Mouse (Mus musculus) left cerebral cortex, adult 2 months (tissue): ENCODE data around the gene Trpm1. TPM values are rescaled to one million over a fixed set of nuclear protein-coding genes. Genes with fewer than 3 reads are reported as not detected.

ENCODE experiments used
- DNase-seq, 2 experiments: peaks; one replicate each; pipeline ENCODE4 v3.0.0; 2021 to 2022; ENCODE audit warnings: low spot score in 2 of 2, mixed read lengths in 1 of 2; ENCODE audit errors: extremely low spot score in 1 of 2
- H3K27ac ChIP-seq: fragments of 200-600 bp; 2 replicates; pipeline ENCODE4 v1.8.1; 2022
- H3K4me3 ChIP-seq: fragments of 200-600 bp; 2 replicates; pipeline ENCODE4 v1.8.1; 2022
- CTCF ChIP-seq: fragments of 200-600 bp; IDR thresholded peaks from 2 replicates; pipeline ENCODE4 v1.8.1; 2022; ENCODE audit warnings: antibody characterized with exemption, mild to moderate bottlenecking, moderate library complexity
- intact Hi-C: fragments of 180-260 bp; cut with DNase I; formaldehyde crosslinking; loops from one replicate; pipeline ENCODE4 v1.15.1; 2025
- total RNA-seq, 2 experiments: library from RNA; stranded (reverse); gene quantifications; 2 replicates each; pipeline ENCODE4 v1.2.3; 2021

Gene Trpm1
- total RNA-seq, 2 experiments from 2014 or later: 0.61 TPM

DNA sequence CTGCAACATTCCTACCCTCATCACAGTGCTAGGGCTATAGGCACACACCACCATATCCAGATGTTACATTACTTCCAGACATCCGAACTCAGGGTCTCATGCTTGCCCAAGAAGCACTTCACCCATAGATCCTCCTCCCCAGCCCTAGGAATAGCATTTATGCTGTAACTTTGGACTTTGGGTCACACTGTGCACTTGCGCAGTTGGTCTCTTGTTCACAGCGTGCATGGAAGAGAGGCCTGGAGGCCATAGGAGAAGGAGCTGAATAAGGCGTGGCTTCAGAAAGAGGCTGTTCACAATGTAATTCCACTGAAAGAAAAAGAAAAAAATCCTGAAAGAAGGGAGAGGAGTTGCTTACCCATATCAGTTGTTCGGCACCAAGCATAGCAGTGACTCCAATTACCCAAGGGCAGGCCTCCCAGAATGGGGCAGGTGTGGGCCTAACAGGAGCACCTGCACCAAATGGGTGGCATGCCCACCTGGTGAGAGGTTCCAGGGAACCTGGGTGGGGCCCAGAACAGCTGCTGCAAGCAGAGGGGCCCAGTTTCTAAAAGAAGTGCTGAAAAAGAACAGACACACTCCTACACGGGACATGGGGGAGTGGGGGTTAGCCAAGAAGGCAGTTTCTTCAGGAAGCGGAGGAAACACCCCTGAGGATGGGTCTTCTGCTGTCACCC lies 84.9 kb downstream of the Trpm1 start:
- intact Hi-C loops: no loop called here
- Histone ChIP-seq H3K27ac (no peak overlapping the region), H3K4me3 (no peak overlapping the region)
- DNase-seq: no peak
- no peak for TF ChIP-seq CTCF

DNA sequence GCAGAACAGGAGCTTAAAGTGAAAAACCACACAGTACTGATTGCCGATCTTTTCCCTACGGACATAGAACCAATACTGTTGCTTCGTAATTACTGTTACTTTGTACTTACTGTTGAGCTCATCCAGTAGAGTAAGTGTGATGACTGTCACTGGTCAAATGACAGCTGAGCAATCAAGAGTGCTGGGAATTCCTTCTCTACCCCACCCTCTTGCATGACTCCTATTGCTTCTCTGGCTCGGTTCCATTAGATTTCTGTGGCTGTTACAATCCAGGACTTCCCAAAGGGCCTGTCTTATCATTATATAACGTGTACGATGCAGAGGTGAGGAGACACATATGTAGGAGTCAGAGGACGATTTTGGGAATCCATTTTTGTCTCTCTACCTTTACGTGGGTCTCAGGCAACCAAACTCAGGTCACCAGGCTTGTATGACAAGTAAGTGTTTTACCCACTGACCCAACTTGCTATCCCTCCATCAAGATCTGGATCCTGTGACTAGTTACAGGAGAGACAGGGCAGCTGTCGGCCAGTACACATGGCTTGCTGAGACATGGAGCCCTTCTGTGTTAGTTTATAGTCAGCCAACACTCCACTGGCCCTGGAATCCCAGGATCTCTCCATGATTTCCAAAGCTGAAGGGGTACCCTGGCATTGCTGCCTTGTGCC lies 85.6 kb downstream of the Trpm1 start:
- DNase-seq: no peak
- H3K4me3 ChIP-seq: no peak overlapping the region
- no peak for TF ChIP-seq CTCF

DNA sequence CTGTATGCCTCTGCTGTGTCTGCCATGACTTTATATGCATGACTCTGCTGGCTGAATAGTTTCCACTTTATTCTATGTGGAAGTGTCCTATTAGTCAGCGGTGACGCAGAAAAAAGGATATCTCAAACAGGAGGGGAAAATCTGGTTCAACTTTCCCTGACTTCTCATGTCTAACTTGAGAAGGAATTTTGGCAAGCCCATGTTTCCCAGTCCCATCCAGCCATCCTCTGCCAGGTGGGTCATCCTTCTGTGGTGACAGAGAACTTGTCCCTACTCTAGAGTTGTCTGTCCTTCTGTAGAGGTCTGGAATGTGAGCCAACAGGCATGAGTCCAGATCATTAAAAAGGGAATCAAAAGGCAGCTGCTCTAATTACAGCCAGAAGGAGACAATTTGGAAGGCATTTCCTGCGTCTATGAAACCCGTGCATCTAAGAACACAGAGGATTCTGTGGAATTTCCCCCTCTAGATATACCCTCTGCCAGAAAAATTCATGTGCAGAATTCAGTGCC lies 86.2 kb downstream of the Trpm1 start:
- no peak for TF ChIP-seq CTCF
- intact Hi-C loops: no loop called here
- no peak overlapping the region for H3K4me3 ChIP-seq
- H3K27ac ChIP-seq: no peak overlapping the region
- no peak for DNase-seq

More for the DNA sequence above, 85.6 kb downstream of the Trpm1 start:
- intact Hi-C loops: no loop called here
- H3K27ac ChIP-seq: no peak overlapping the region

DNA sequence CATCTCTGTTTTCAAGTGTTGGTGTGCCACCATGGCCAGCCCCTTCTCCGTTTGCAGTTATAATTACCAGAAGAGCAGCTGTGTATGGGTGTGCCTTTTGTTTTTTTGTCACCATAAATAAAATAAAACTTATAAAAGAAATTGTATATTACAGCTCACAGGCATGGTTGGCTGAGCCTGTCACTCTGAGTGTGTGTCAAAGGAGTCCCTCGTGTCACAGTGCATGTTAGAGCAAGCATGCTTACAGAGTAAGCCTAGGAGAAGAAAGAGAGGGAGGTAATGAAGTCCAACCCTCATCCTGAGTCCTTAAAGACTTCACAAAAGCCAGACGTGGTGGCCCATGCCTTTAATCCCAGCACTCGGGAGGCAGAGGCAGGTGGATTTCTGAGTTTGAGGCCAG lies 88.8 kb downstream of the Trpm1 start:
- no peak for DNase-seq
- intact Hi-C loops: no loop called here
- no peak overlapping the region for H3K4me3 ChIP-seq
- no peak overlapping the region for H3K27ac ChIP-seq
- no peak for TF ChIP-seq CTCF

DNA sequence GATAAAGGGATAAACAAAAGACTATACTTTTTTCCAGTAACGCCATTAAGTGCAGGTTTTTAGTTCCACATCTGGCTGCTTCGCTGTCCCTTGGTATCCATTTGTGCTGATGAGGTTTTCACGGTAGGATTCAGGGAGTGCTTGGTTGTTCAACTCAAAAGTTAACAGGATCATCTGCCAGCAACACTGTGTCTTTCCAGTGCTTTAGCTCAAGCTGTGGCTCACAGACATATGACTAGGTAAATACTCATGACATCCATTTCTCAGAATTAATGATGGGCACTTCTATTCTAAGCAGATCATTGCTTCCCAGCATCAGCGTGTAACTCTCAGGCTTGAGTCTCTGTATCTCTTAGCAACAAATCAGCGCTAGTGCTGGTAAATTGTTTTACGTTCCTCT lies 90.7 kb downstream of the Trpm1 start:
- no peak for DNase-seq
- TF ChIP-seq CTCF: no peak
- intact Hi-C loops: no loop called here
- Histone ChIP-seq H3K4me3 (no peak overlapping the region), H3K27ac (no peak overlapping the region)

DNA sequence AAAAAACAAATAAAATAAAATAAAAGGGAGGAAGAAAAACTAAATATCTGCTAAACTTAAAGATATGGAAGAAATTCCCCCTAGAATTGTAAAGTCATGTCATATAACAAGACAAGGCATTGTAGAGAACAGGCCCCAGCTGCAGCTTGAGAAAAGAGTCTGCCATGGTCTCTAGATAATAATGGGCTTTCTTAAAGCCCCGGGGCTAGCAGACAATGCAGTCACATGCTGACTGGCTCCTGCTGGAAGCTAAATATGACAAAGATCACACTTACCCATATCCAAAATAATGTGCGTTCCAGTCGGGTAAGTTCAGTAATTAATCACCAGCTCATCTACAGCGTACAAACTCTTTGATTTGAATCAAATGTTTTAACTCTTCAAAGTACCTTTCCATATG lies 93.1 kb downstream of the Trpm1 start:
- TF ChIP-seq CTCF: no peak
- intact Hi-C loops: no loop called here
- H3K27ac ChIP-seq: no peak overlapping the region
- H3K4me3 ChIP-seq: no peak overlapping the region
- DNase-seq: no peak

DNA sequence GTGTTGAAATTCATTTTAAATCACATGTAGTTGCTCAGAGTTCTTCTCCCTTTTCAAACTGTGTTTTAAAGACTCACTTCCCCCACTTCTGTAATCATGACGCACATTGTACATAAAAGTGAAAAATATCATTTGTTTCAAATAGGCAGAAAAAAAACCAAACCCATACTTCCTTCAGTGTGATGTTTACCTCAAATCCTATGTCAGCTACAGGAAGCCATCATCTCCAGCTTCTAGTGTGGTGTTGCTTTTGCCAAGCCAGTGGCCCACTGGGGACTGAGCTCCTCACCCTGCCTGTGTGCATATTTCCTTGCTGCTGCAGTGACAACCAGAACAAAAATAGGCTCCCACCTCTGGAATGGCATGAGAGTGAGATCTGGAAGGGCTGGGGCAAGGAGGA lies 94.7 kb downstream of the Trpm1 start:
- intact Hi-C loops: no loop called here
- TF ChIP-seq CTCF: no peak
- H3K27ac ChIP-seq: peak overlapping the region; percentile 28; the same call in 1 of the 2 replicates
- H3K4me3 ChIP-seq: no peak overlapping the region
- no peak for DNase-seq

DNA sequence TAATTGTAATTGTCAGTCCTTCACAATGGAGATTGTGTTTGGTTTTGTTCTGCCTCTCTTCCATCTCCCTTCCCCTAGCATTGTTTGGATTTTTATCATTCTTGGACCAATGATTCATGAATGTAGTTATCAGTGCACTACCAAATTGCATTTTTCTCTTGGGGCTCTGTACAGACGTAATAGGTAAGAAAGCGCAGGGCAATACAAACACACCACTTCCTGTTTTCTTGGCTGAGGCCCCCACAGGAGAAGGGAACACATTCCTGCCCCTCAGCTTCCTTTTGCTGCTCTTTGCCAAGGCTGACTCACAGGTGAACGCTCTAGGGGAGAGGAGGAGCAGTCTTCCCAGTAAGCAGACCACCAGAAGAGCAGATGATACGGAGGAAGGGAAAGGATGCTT lies 96.1 kb downstream of the Trpm1 start:
- intact Hi-C loops: no loop called here
- DNase-seq: no peak
- Histone ChIP-seq H3K27ac (no peak overlapping the region), H3K4me3 (no peak overlapping the region)
- no peak for TF ChIP-seq CTCF

DNA sequence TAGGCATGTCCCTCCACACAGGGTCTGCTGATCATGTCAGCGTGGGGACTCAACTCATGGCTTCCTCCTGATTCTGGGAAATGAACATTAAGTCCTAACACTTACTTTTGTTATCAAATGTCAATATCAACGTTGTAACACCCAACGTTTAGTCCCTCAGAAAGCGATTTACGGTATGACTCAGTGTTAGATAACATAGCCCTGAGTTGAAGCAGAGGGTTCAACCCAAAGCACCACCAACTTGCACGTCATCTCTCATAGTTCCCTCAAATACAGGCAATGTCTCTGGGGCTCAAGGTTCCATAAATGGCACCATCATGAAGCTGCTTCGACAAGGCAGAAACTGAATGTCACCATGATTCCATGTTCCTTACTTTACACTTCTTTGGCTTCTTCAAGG lies 96.8 kb downstream of the Trpm1 start:
- H3K27ac ChIP-seq: no peak overlapping the region
- H3K4me3 ChIP-seq: no peak overlapping the region
- TF ChIP-seq CTCF: no peak
- no peak for DNase-seq
- intact Hi-C loops: no loop called here

DNA sequence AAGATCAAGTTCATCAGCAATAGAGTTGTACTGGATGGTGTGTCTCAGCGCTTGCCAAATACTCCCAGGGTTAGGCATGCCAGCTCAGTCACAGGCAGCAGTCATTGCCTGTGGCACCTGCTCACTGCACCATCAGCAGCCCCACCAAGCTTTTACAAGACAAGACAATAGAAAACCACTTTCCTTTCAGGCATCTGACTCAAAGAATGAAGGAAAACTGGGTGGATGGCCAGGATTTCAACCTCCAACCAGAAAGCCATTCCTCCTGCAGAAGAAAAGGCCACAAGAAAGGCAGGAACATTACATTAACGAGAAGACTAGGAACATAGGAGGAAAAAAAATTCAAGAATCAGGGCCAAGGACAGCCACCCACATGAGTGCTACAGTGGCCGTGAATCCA lies 100.1 kb downstream of the Trpm1 start:
- H3K4me3 ChIP-seq: no peak overlapping the region
- H3K27ac ChIP-seq: no peak overlapping the region
- no peak for DNase-seq
- no peak for TF ChIP-seq CTCF
- intact Hi-C loops: no loop called here

DNA sequence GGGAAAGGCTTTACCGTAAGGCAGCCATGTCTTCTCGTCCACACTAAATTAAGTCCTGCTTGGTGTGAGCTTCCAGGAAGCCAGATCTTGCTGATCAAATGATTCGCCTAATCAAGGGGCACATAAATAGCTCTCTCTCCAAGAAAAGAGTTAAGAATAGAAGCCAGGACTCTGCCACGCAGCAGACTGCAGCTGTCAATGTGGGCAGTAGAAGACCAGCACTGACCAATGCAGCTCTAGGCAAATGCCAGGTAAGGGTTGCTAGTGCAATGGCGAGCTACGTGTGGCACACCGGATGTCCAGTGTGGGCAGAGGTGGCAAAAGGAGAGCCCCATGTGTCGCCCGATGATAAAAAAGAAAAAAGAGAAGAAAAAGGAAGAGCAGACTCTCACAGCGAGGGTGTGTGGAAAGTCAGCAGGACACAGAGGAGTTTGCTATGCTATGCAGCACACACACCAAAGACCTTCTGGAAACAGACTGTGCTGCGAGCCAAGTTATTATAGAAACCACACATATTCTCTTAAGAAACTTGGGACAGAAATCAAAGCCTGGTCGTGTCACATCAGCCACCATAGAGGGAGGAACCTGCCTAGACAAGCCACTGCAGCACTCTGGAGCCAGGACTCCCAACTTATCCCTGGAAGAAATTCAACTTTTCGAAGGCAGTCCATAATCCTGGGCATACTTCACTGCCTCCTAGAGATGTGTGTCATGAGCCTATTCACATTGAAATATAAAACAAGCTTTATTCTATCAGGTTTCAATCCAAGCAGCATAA lies 112.1 kb downstream of the Trpm1 start:
- no peak for TF ChIP-seq CTCF
- intact Hi-C loops: loop anchor here (5.0 kb wide), 1 partner anchor 73 kb away; no protein-coding TSS in a partner anchor
- DNase-seq: no peak
- Histone ChIP-seq H3K4me3 (no peak overlapping the region), H3K27ac (no peak overlapping the region)

DNA sequence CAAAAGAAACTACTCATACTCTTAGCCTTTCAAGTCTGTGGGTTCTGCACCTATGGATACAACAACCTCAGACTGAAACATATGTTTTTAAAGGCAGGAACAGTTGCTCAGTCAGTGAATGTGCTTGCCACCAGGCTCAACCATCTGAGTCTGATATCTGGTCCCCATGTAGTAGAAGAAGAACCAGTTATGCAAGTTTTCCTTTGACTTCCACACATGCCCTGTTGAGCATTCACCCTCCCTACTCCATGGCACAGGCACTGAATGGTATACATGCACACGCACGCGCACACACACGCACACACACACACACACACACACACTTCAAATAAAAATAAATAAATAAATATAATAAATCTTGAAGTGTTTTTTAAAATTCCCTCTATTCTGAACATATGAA lies 113.0 kb downstream of the Trpm1 start:
- TF ChIP-seq CTCF: no peak
- Histone ChIP-seq H3K27ac (no peak overlapping the region), H3K4me3 (no peak overlapping the region)

More for the DNA sequence above, 113.0 kb downstream of the Trpm1 start:
- DNase-seq: no peak
- intact Hi-C loops: loop anchor here (5.0 kb wide), 1 partner anchor 74 kb away; no protein-coding TSS in a partner anchor
